Mouse (Mus musculus) heart, embryonic 10.5 days (tissue): ENCODE measurements around the gene Hist1h4c. TPM values are rescaled to one million over a fixed set of nuclear protein-coding genes. Genes with fewer than 3 reads are reported as not detected.
"Not testable (repeated sequence)": the region's sequence is repeated elsewhere in the genome, so short reads cannot be mapped to it uniquely, and the experiment has no call there.

Experiments used
- DNase-seq: peaks from one replicate; pipeline ENCODE4 v3.0.0-alpha.2; 2017; ENCODE audit warnings: low spot score
- H3K27ac ChIP-seq: fragments of 300-500 bp; sonication (generic); 2 replicates; pipeline ENCODE4 v1.5.1; 2016; ENCODE audit warnings: mild to moderate bottlenecking
- H3K27me3 ChIP-seq: fragments of 300-500 bp; sonication (generic); 2 replicates; pipeline ENCODE4 v1.6.1; 2016; ENCODE audit warnings: mild to moderate bottlenecking; ENCODE audit not compliant: poor library complexity, insufficient read depth, severe bottlenecking
- H3K36me3 ChIP-seq: fragments of 300-500 bp; sonication (generic); 2 replicates; pipeline ENCODE4 v1.6.1; 2016; ENCODE audit warnings: mild to moderate bottlenecking, moderate library complexity
- H3K4me1 ChIP-seq: fragments of 300-500 bp; sonication (generic); 2 replicates; pipeline ENCODE4 v1.6.1; 2016; ENCODE audit warnings: mild to moderate bottlenecking
- H3K4me3 ChIP-seq: fragments of 300-500 bp; sonication (generic); 2 replicates; pipeline ENCODE4 v1.5.1; 2016; ENCODE audit warnings: mild to moderate bottlenecking, moderate library complexity
- H3K9me3 ChIP-seq: fragments of 300-500 bp; sonication (generic); 2 replicates; pipeline ENCODE4 v1.6.1; 2016; ENCODE audit warnings: mild to moderate bottlenecking, moderate library complexity
- WGBS: fragments of 180-500 bp; shearing (Covaris S2); methylation state at CpG from one replicate; pipeline ENCODE4 v1.1.7; 2016; 5-methylcytosine and 5-hydroxymethylcytosine counted together
- polyA plus RNA-seq: library from polyadenylated mRNA; unstranded; fragments of >200 nt; fragmentation: Nextera tagmentation; extraction: Ambion mirVana; gene quantifications from 2 replicates; pipeline ENCODE4 v1.2.1, GENCODE M21; 2016

Hist1h4c gene
- 3.2 and 3.3 TPM in 2 replicates for polyA plus RNA-seq

GRCm38 (mm10) chr13:23698300-23698693 lies at the start of gene Hist1h4c:
Hist1h4c (minus strand) TSS chr13:23698454.
- peaks cover 19% of the 10 kb centered on the region for H3K4me1 ChIP-seq
- H3K36me3 ChIP-seq: no peaks in the 10 kb centered on the region
- WGBS: 0% methylated on average over 22 of the region's 22 CpGs
- peak within 1 kb of the TSS; percentile 56 for H3K4me3 ChIP-seq
- H3K27me3 ChIP-seq: no peaks in the 10 kb centered on the region
- H3K9me3 ChIP-seq: no peaks in the 10 kb centered on the region
- H3K27ac ChIP-seq: peak within 1 kb of the TSS; percentile 88
- DNase-seq: peak; percentile 99

- H3K9me3 ChIP-seq: no peaks in the 10 kb centered on the region
- H3K4me3 ChIP-seq: peak overlapping the region; percentile 18; the same call in 1 of the 2 replicates
- no peak for DNase-seq
- H3K4me1 ChIP-seq: peaks cover 17% of the 10 kb centered on the region
- H3K27ac ChIP-seq: peak overlapping the region; percentile 98
- no peaks in the 10 kb centered on the region for H3K27me3 ChIP-seq
- no peaks in the 10 kb centered on the region for H3K36me3 ChIP-seq
- WGBS: 14% methylated on average over 4 of the region's 4 CpGs
Measured at GRCm38 (mm10) chr13:23747892-23748288, 49.6 kb upstream of the Hist1h4c start.

GRCm38 (mm10) chr13:23747081-23747891 lies 49.0 kb upstream of the Hist1h4c start:
- H3K27me3 ChIP-seq: no peaks in the 10 kb centered on the region
- H3K27ac ChIP-seq: peak overlapping the region; percentile 98
- no peak for DNase-seq
- 6% methylated on average over 13 of the region's 13 CpGs for WGBS
- no peaks in the 10 kb centered on the region for H3K9me3 ChIP-seq
- H3K4me3 ChIP-seq: peak overlapping the region; percentile 60
- no peaks in the 10 kb centered on the region for H3K36me3 ChIP-seq
- H3K4me1 ChIP-seq: peaks cover 14% of the 10 kb centered on the region

- Histone ChIP-seq H3K27ac (peak within 1 kb of the TSS; percentile 98), H3K4me1 (peaks cover 20% of the 10 kb centered on the region), H3K4me3 (peak within 1 kb of the TSS; percentile 60)
- H3K36me3 ChIP-seq, H3K9me3 ChIP-seq, H3K27me3 ChIP-seq: not testable (repeated sequence)
- DNase-seq: peak; percentile 92
- WGBS: under 1% methylated on average over 45 of the region's 58 CpGs
Measured at GRCm38 (mm10) chr13:23746201-23747080, 48.2 kb upstream of the Hist1h4c start, which contains the start of gene Hist1h2bb. Hist1h2bb (plus strand) TSS chr13:23746734.

GRCm38 (mm10) chr13:23745381-23746161 lies 47.3 kb upstream of the Hist1h4c start, which contains the start of gene Hist1h3c:
Hist1h3c (minus strand) TSS chr13:23745602.
- H3K4me1 ChIP-seq: peaks cover 20% of the 10 kb centered on the region
- H3K36me3 ChIP-seq: no peaks in the 10 kb centered on the region
- DNase-seq: peak; percentile 93
- H3K27ac ChIP-seq: peak within 1 kb of the TSS; percentile 98
- WGBS: 2% methylated on average over 28 of the region's 28 CpGs
- no peaks in the 10 kb centered on the region for H3K27me3 ChIP-seq
- H3K9me3 ChIP-seq: no peaks in the 10 kb centered on the region
- H3K4me3 ChIP-seq: peak within 1 kb of the TSS; percentile 60

- no peak for DNase-seq
- Histone ChIP-seq H3K4me3 (peak overlapping the region; percentile 60), H3K9me3 (no peaks in the 10 kb centered on the region), H3K27me3 (no peaks in the 10 kb centered on the region), H3K36me3 (no peaks in the 10 kb centered on the region), H3K4me1 (peaks cover 20% of the 10 kb centered on the region), H3K27ac (peak overlapping the region; percentile 98)
- 3% methylated on average over 15 of the region's 36 CpGs for WGBS
Measured at GRCm38 (mm10) chr13:23744421-23745380, 46.4 kb upstream of the Hist1h4c start.

GRCm38 (mm10) chr13:23743963-23744362 lies 45.7 kb upstream of the Hist1h4c start:
- Histone ChIP-seq H3K36me3 (no peaks in the 10 kb centered on the region), H3K4me1 (peaks cover 20% of the 10 kb centered on the region), H3K27ac (peak overlapping the region; percentile 98; the same call in 1 of the 2 replicates), H3K9me3 (no peaks in the 10 kb centered on the region), H3K4me3 (peak overlapping the region; percentile 60), H3K27me3 (no peaks in the 10 kb centered on the region)
- WGBS: 44% methylated on average over 4 of the region's 4 CpGs
- DNase-seq: no peak

GRCm38 (mm10) chr13:23743215-23743614 lies 45.0 kb upstream of the Hist1h4c start:
- Histone ChIP-seq H3K4me3 (no peak overlapping the region), H3K4me1 (peaks cover 16% of the 10 kb centered on the region), H3K27me3 (no peaks in the 10 kb centered on the region), H3K9me3 (no peaks in the 10 kb centered on the region), H3K36me3 (no peaks in the 10 kb centered on the region), H3K27ac (no peak overlapping the region)
- WGBS: 84% methylated on average over 5 of the region's 5 CpGs
- DNase-seq: no peak

- H3K27me3 ChIP-seq: no peaks in the 10 kb centered on the region
- no peak for DNase-seq
- H3K36me3 ChIP-seq: no peaks in the 10 kb centered on the region
- no peak overlapping the region for H3K4me3 ChIP-seq
- peak overlapping the region; percentile 63; the same call in 1 of the 2 replicates for H3K27ac ChIP-seq
- peaks cover 9% of the 10 kb centered on the region; the same call in 1 of the 2 replicates for H3K4me1 ChIP-seq
- H3K9me3 ChIP-seq: no peaks in the 10 kb centered on the region
Measured at GRCm38 (mm10) chr13:23742007-23742406, 43.8 kb upstream of the Hist1h4c start.

- WGBS: 59% methylated on average over 5 of the region's 5 CpGs
- Histone ChIP-seq H3K36me3 (no peaks in the 10 kb centered on the region), H3K9me3 (no peaks in the 10 kb centered on the region), H3K27me3 (no peaks in the 10 kb centered on the region), H3K27ac (peak overlapping the region; percentile 93), H3K4me1 (peaks cover 9% of the 10 kb centered on the region; the same call in 1 of the 2 replicates), H3K4me3 (peak overlapping the region; percentile 65; the same call in 1 of the 2 replicates)
- no peak for DNase-seq
Measured at GRCm38 (mm10) chr13:23740910-23741309, 42.7 kb upstream of the Hist1h4c start.

- no peaks in the 10 kb centered on the region for H3K9me3 ChIP-seq
- WGBS: 34% methylated on average over 13 of the region's 13 CpGs
- no peaks in the 10 kb centered on the region for H3K27me3 ChIP-seq
- no peak for DNase-seq
- peak overlapping the region; percentile 93 for H3K27ac ChIP-seq
- H3K4me3 ChIP-seq: peak overlapping the region; percentile 65
- peaks cover 9% of the 10 kb centered on the region; the same call in 1 of the 2 replicates for H3K4me1 ChIP-seq
- H3K36me3 ChIP-seq: no peaks in the 10 kb centered on the region
Measured at GRCm38 (mm10) chr13:23740256-23740840, 42.1 kb upstream of the Hist1h4c start.
